Mouse (Mus musculus) limb, embryonic 13.5 days (tissue): ENCODE measurements around the gene Sytl1. TPM values are rescaled to one million over a fixed set of nuclear protein-coding genes. Genes with fewer than 3 reads are reported as not detected.

ENCODE experiments used
- ATAC-seq: fragments of 200-750 bp; cut with Nextera tagmentation; 2 replicates; pipeline ENCODE4 v1.8.0; 2017; ENCODE audit warnings: low read depth, moderate number of reproducible peaks, moderate TSS enrichment; ENCODE audit not compliant: low FRiP score
- H3K27ac ChIP-seq: fragments of 300-500 bp; sonication (generic); 2 replicates; pipeline ENCODE4 v1.5.1; 2015; ENCODE audit warnings: inconsistent platforms, mild to moderate bottlenecking, moderate library complexity
- H3K27me3 ChIP-seq: fragments of 300-500 bp; sonication (generic); 2 replicates; pipeline ENCODE4 v1.6.1; 2015; ENCODE audit warnings: mild to moderate bottlenecking, inconsistent platforms
- H3K36me3 ChIP-seq: fragments of 300-500 bp; sonication (generic); 2 replicates; pipeline ENCODE4 v1.6.1; 2015; ENCODE audit warnings: inconsistent platforms, mild to moderate bottlenecking, moderate library complexity
- H3K4me1 ChIP-seq: fragments of 300-500 bp; sonication (generic); 2 replicates; pipeline ENCODE4 v1.6.1; 2015; ENCODE audit warnings: inconsistent platforms
- H3K4me2 ChIP-seq: fragments of 300-500 bp; sonication (generic); replicated peaks from 2 replicates; pipeline ENCODE4 v1.6.1; 2015; ENCODE audit warnings: inconsistent platforms, mild to moderate bottlenecking, moderate library complexity
- H3K4me3 ChIP-seq: fragments of 300-500 bp; sonication (generic); 2 replicates; pipeline ENCODE4 v1.5.1; 2015; ENCODE audit warnings: moderate library complexity, mild to moderate bottlenecking, inconsistent platforms
- H3K9ac ChIP-seq: fragments of 300-500 bp; sonication (generic); 2 replicates; pipeline ENCODE4 v1.6.1; 2015; ENCODE audit warnings: mild to moderate bottlenecking, inconsistent platforms
- H3K9me3 ChIP-seq: fragments of 300-500 bp; sonication (generic); 2 replicates; pipeline ENCODE4 v1.6.1; 2016; ENCODE audit warnings: inconsistent platforms
- WGBS: fragments of 180-500 bp; shearing (Covaris S2); methylation state at CpG from one replicate; pipeline ENCODE4 v1.1.7; 2015; 5-methylcytosine and 5-hydroxymethylcytosine counted together
- polyA plus RNA-seq: library from polyadenylated mRNA; unstranded; fragments of >200 nt; fragmentation: Nextera tagmentation; extraction: Ambion mirVana; gene quantifications from 2 replicates; pipeline ENCODE4 v1.2.1, GENCODE M21; 2015

Sytl1 gene
- polyA plus RNA-seq, 1 experiment from 2014 or later: 5.6 TPM

- no peak overlapping the region for H3K4me3 ChIP-seq
- no peak overlapping the region for H3K9ac ChIP-seq
- H3K9me3 ChIP-seq: no peaks in the 10 kb centered on the region
- ATAC-seq: no peak; the same call in 1 of the 2 replicates
- no peak overlapping the region for H3K4me2 ChIP-seq
- no peaks in the 10 kb centered on the region for H3K36me3 ChIP-seq
- H3K4me1 ChIP-seq: peaks cover 27% of the 10 kb centered on the region
- 4% methylated on average over 11 of the region's 11 CpGs for WGBS
- no peak overlapping the region for H3K27ac ChIP-seq
- H3K27me3 ChIP-seq: peaks cover 38% of the 10 kb centered on the region
Observed at GRCm38 (mm10) chr4:133209366-133209765, 53.5 kb downstream of the Sytl1 start.

DNA sequence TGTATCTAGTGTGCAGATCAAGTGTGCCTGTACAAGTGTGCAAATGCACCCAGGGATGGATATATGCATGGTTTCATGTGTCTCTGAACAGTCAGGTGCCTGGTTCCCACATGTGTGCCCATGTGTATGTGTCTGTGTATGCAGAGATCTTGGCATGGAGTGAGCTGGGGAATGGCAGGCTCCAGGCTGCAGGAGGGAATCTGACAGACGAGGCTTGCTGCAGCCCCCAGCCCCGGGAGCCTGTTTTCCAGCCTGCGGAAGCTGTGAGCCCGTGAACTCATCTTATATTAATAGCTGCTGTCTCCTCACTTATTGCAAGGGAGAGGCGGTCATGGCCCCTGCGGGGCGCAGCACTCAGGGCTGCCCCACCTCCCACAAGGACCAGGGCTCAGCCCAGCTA is 58.5 kb downstream of the Sytl1 start:
- no peak overlapping the region for H3K4me3 ChIP-seq
- H3K27me3 ChIP-seq: no peaks in the 10 kb centered on the region
- no peaks in the 10 kb centered on the region for H3K36me3 ChIP-seq
- no peak for ATAC-seq
- H3K9me3 ChIP-seq: no peaks in the 10 kb centered on the region
- 0 out of 2 replicates have a peak overlapping the region, but pooled peaks have one; percentile 48 for H3K27ac ChIP-seq
- H3K9ac ChIP-seq: no peak overlapping the region
- WGBS: 18% methylated on average over 7 of the region's 7 CpGs
- H3K4me1 ChIP-seq: peaks cover 38% of the 10 kb centered on the region
- H3K4me2 ChIP-seq: no peak overlapping the region

DNA sequence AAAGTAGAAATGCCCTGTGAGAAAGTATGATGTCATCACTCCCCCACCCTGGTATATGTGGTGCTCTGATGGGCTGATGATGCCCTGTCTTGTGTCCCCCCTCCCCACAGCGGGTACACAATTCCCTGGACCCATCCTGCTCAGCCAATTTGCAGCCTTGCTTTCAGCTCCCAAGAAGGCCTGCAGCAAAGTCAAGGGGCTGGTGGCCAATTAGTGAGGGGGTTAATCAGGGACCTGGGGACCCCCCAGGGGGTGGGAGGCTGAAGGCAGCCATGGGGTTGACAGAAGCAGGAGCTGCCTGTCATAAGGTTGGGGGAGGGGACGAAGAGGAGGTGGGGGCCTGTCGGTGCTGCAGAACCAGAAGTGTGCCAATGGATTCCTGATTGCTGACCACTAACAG is 59.3 kb downstream of the Sytl1 start:
- no peak overlapping the region for H3K4me2 ChIP-seq
- no peak for ATAC-seq

More for the DNA sequence above, 59.3 kb downstream of the Sytl1 start:
- H3K4me1 ChIP-seq: peaks cover 46% of the 10 kb centered on the region
- no peaks in the 10 kb centered on the region for H3K36me3 ChIP-seq
- H3K9ac ChIP-seq: no peak overlapping the region
- WGBS: 62% methylated on average over 3 of the region's 3 CpGs
- no peak overlapping the region for H3K27ac ChIP-seq
- H3K27me3 ChIP-seq: no peaks in the 10 kb centered on the region
- H3K9me3 ChIP-seq: no peaks in the 10 kb centered on the region
- no peak overlapping the region for H3K4me3 ChIP-seq

Other genes starting within 250 kb of the Sytl1 start
- 114 and 132 TPM in 2 replicates for gene Wasf2, start 132.6 kb downstream of the Sytl1 start, polyA plus RNA-seq
- 2.8 and 5.9 TPM in 2 replicates for gene Cd164l2, start 51.0 kb downstream of the Sytl1 start, polyA plus RNA-seq
- gene Gpr3, start 50.6 kb downstream of the Sytl1 start, polyA plus RNA-seq: 0.32 and 0.38 TPM in 2 replicates
- gene Map3k6, start 22.3 kb downstream of the Sytl1 start, polyA plus RNA-seq: 2.4 and 2.6 TPM in 2 replicates
- gene Tmem222, start 14.7 kb upstream of the Sytl1 start, polyA plus RNA-seq: 84.0 and 86.8 TPM in 2 replicates
- 13.3 and 14.1 TPM in 2 replicates for gene Wdtc1, start 90.4 kb upstream of the Sytl1 start, polyA plus RNA-seq
- gene Slc9a1, start 106.6 kb upstream of the Sytl1 start, polyA plus RNA-seq: 8.1 and 8.8 TPM in 2 replicates
- gene Tent5b, start 217.0 kb upstream of the Sytl1 start, polyA plus RNA-seq: 0.87 and 0.92 TPM in 2 replicates
- gene Trnp1, start 235.4 kb upstream of the Sytl1 start, polyA plus RNA-seq: 3.3 and 3.5 TPM in 2 replicates